Mouse (Mus musculus): ENCODE results near the gene Iqce.

DNA sequence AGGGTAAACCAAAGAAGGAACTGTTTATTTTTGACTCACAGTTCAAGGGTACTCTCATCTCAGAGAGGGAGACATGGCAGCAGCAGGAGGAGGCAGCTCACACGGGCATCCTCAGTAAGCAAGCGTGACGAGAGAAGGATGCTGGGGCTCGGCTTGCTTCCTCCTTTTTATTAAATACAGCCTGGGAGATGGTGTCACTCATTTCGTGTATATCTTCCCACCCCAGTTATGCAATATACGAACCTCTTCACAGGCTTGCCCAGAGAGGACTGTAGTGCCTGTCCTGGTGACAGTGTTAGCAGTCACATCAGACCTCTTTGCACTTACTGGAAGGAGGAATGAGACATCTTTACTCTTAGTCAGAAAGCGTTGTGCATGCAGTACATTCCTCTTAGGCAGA lies 18.6 kb upstream of the Iqce start:
- TF ChIP-seq CTCF (IDR thresholded peaks at IDR 0.05; ENCODE audit: extremely low read depth, insufficient read depth, insufficient read length, insufficient replicate concordance) (no peak), POLR2A (IDR thresholded peaks at IDR 0.05; ENCODE audit: low read depth, low read length) (no peak)
